8 mouse cellular contexts compared by ENCODE assay signal in the genomic region with DNA sequence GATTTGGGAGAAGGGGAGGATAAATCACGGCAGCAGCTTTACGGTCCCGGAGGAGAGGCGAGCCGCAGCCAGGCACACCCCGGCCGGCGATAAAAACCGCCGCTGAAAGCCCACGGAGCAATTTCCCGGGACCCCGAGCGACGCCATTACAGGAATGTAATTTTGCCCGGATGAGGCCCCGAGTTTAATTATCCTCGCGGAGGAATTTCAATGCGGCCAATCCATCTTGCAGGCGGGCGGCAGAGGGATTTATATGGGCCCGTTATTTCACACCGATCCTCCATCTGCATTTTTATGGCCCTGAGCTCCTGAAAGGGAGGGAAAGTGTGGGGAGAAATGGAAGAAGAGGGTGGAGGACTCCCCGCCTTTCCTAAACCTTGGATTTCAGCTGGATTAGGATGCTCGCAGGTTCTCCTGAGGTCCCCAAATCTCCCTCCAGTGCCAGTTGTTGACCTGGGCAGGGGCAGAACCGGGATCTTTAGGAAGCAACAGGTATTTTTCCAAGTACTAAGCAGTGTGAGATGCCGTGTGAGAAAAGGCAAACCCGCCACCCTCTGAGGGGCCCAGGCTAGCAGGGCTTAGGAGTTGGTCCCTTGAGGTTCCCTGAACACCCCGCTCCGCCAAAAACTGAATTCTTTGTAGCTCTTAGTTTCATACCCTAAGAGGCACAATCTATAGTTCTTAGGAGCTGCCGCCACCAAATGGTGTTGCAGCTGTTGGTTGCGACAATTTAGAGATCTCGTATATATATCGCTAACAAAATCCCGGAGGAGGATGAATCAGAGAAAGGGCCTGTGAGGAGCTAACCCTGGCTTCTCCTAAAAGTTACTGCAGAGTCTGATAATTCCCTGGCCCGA. TPM values are rescaled to one million over a fixed set of nuclear protein-coding genes. Genes with fewer than 3 reads are reported as not detected.
DNase-seq lines count a peak whose midpoint lies in the region; ATAC-seq and TF ChIP-seq lines count a peak whose summit lies in the region.

A gene (minus strand): TSS at position 138 of the 857 bp plus-strand sequence.

- H3K4me3 ChIP-seq in liver, adult 2 months (ENCODE audit: insufficient read depth, low read depth, low read length): peak within 1 kb of the TSS; percentile 57
- H3K4me3 ChIP-seq in hindbrain, embryonic 16.5 days (ENCODE audit: low read length): peak within 1 kb of the TSS; percentile 47
- H3K4me3 ChIP-seq in small intestine, adult 2 months (ENCODE audit: low read depth, low read length): peak within 1 kb of the TSS; percentile 79

- peaks cover 3% of the 10 kb centered on the region; the same call in 1 of the 2 replicates for H3K4me1 ChIP-seq in liver, adult 2 months (ENCODE audit: control insufficient read depth, insufficient read depth, low read length)
- peaks cover 24% of the 10 kb centered on the region for H3K4me1 ChIP-seq in hindbrain, embryonic 16.5 days (ENCODE audit: control insufficient read depth, insufficient read depth, low read depth, low read length)
- peaks cover 9% of the 10 kb centered on the region for H3K4me1 ChIP-seq in small intestine, adult 2 months (ENCODE audit: control insufficient read depth, insufficient read depth, insufficient read length, low read length)

- H3K9me3 ChIP-seq in hindbrain, embryonic 16.5 days (ENCODE audit: control insufficient read depth, low read length): no peaks in the 10 kb centered on the region

- 21% methylated on average over 37 of the region's 37 CpGs for WGBS in liver, adult 2 months
- 3% methylated on average over 37 of the region's 37 CpGs for WGBS in hindbrain, embryonic 16.5 days
- WGBS in small intestine, adult 2 months: 12% methylated on average over 37 of the region's 37 CpGs

- H3K36me3 ChIP-seq in liver, adult 2 months (ENCODE audit: control insufficient read depth, insufficient read depth, low read length): peaks cover under 1% of the 10 kb centered on the region; the same call in 1 of the 2 replicates
- no peaks in the 10 kb centered on the region; the same call in 1 of the 2 replicates for H3K36me3 ChIP-seq in hindbrain, embryonic 16.5 days (ENCODE audit: control insufficient read depth, insufficient read depth, low read length)
- H3K36me3 ChIP-seq in small intestine, adult 2 months (ENCODE audit: control insufficient read depth, insufficient read depth, low read length): 0 out of 2 replicates have a peak, but pooled peaks cover 1% of the 10 kb centered on the region

- no peak for DNase-seq in liver, adult 2 months (ENCODE audit: extremely low read depth, low read depth, low spot score)
- no peak for DNase-seq in liver
- peak; percentile 63 to 66 for DNase-seq in cerebellum, postnatal 14 days
- peak; percentile 46 for DNase-seq in gastrocnemius, postnatal 14 days
- DNase-seq in left cerebral cortex, postnatal 14 days (ENCODE audit: low spot score in 2 of 2): peak in 1 of 2 experiments; percentile 50

- peak within 1 kb of the TSS; percentile 77 for H3K27ac ChIP-seq in liver, adult 2 months (replicated peaks; ENCODE audit: insufficient read depth, low read depth, low read length)
- H3K27ac ChIP-seq in hindbrain, embryonic 16.5 days (ENCODE audit: low read depth, low read length): peak within 1 kb of the TSS; percentile 97
- H3K27ac ChIP-seq in small intestine, adult 2 months (ENCODE audit: insufficient read depth, low read depth, low read length): peak within 1 kb of the TSS; percentile 68

- no peak for ATAC-seq in hindbrain, embryonic 16.5 days
- ATAC-seq in megakaryocyte progenitor cell, adult 5-6 weeks (replicated peaks; ENCODE audit: poor library complexity): no peak

- peaks cover 9% of the 10 kb centered on the region; the same call in 1 of the 2 replicates for H3K79me2 ChIP-seq in liver, adult 2 months (ENCODE audit: control insufficient read depth, insufficient read depth, low read length)

- TF ChIP-seq CTCF in liver, adult 2 months (IDR thresholded peaks at IDR 0.05; ENCODE audit: low read depth, low read length): no peak
- no peak for TF ChIP-seq CTCF in small intestine, adult 2 months (IDR thresholded peaks at IDR 0.05; ENCODE audit: extremely low read depth, insufficient read length, insufficient replicate concordance, low read depth, low read length)

- no peak for TF ChIP-seq POLR2A in liver, adult 2 months (IDR thresholded peaks at IDR 0.05; ENCODE audit: extremely low read depth, insufficient read depth, low read length)
- TF ChIP-seq POLR2A in small intestine, adult 2 months (IDR thresholded peaks at IDR 0.05; ENCODE audit: low read depth, low read length): no peak

- no peaks in the 10 kb centered on the region for H3K27me3 ChIP-seq in liver, adult 2 months (ENCODE audit: control insufficient read depth, insufficient read depth, low read length)
- no peaks in the 10 kb centered on the region for H3K27me3 ChIP-seq in hindbrain, embryonic 16.5 days (replicated peaks; ENCODE audit: control insufficient read depth, insufficient read depth, low read length)
- peaks cover 6% of the 10 kb centered on the region for H3K27me3 ChIP-seq in small intestine, adult 2 months (ENCODE audit: control insufficient read depth, insufficient read depth, low read length)

- H3K9ac ChIP-seq in liver, adult 2 months (ENCODE audit: low read depth, low read length): peak within 1 kb of the TSS; percentile 74
- H3K9ac ChIP-seq in hindbrain, embryonic 16.5 days (ENCODE audit: low read depth, low read length): peak within 1 kb of the TSS; percentile 76

- peak within 1 kb of the TSS; percentile 74 for H3K4me2 ChIP-seq in hindbrain, embryonic 16.5 days (ENCODE audit: low read length)

- intact Hi-C loops in gastrocnemius, postnatal 14 days (cut with DNase I; ENCODE audit: low total_unique reads): no loop called here
- intact Hi-C loops in left cerebral cortex, postnatal 14 days (cut with DNase I): loop anchor here (5.0 kb wide), 1 partner anchor 90 kb away; no protein-coding TSS in a partner anchor

RNA-seq across cellular contexts. Expression of the gene that starts here (rescaled TPM):
- 149 and 181 TPM in 2 replicates for total RNA-seq in liver, adult 2 months (2014; rRNA removed)
- polyA plus RNA-seq in liver, adult 2 months (2012; rRNA removed): 342 and 359 TPM in 2 replicates
- total RNA-seq in gastrocnemius, postnatal 14 days (2021): 10 to 100 TPM; 27.7 to 28.8 TPM
- polyA plus RNA-seq in hindbrain, embryonic 16.5 days (2015; fragmentation: Nextera tagmentation; extraction: Ambion mirVana): 41.0 and 50.2 TPM in 2 replicates
- total RNA-seq in left cerebral cortex, postnatal 14 days (2021): 10 to 100 TPM; 13.4 to 14.4 TPM
- total RNA-seq in megakaryocyte progenitor cell, adult 5-6 weeks (2015): 58.2 and 76.2 TPM in 2 replicates
- 57.1 and 73.8 TPM in 2 replicates for total RNA-seq in megakaryocyte progenitor cell, adult 5-6 weeks (2017)
- 110 and 295 TPM in 2 replicates for polyA plus RNA-seq in small intestine, adult 2 months (2012; rRNA removed)

Comparison
In these comparisons a context has a peak if more than half of its experiments do, and no peak if none do; other contexts are left out.
1. DNase-seq: peak in cerebellum, postnatal 14 days (2 of 2) and gastrocnemius, postnatal 14 days (single experiment); none in liver, adult 2 months (single experiment) and liver (single experiment).
2. Peak in every context shown above with its lines, with median percentiles within 50 percentile points of each other: H3K27ac ChIP-seq and H3K4me3 ChIP-seq.